Mouse (Mus musculus): ENCODE data around the gene C530008M17Rik. TPM values are rescaled to one million over a fixed set of nuclear protein-coding genes. Genes with fewer than 3 reads are reported as not detected.

Gene C530008M17Rik
- total and polyA plus RNA-seq, 3 experiments, result 3.2 to 10.6 TPM; not detected in 1

DNA sequence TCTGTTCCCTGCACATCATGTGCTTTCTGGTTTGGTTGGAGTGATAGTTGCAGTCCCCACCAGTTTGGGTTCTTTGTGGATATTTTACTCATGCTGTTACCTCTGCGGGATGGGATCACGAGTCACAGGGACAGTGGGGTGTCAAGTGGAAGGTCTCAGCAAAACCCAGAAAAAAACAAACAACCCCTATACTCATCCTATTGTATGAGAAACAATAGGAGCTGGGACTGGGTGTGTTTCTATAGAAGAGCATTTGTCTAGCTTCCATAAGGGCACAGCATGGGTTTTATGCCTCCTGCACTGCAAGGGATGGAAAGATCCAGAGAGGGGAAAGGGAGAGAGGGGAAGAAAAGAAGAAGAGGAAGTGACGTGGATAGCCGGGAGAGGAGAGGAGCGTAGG lies 96.0 kb downstream of the C530008M17Rik start:
- DNase-seq (ENCODE audit: low read depth, low spot score), result no peak
- Histone ChIP-seq H3K79me2 (ENCODE audit: control insufficient read depth, insufficient read depth, low read length, poor library complexity) (no peaks in the 10 kb centered on the region), H3K27me3 (ENCODE audit: control insufficient read depth in 1 of 2, insufficient read depth in 2 of 2, low read length in 2 of 2) (no peaks in the 10 kb centered on the region), H3K9ac (ENCODE audit: control insufficient read depth, low read depth, low read length, poor library complexity, severe bottlenecking) (no peak overlapping the region), H3K36me3 (ENCODE audit: control insufficient read depth in 1 of 2, insufficient read depth in 2 of 2, low read length in 2 of 2) (no peaks in the 10 kb centered on the region), H3K4me3 (ENCODE audit: control insufficient read depth in 1 of 2, insufficient read depth in 1 of 2, low read depth in 2 of 2, low read length in 2 of 2) (no peak overlapping the region), H3K4me1 (ENCODE audit: control insufficient read depth in 1 of 2, insufficient read depth in 2 of 2, low read length in 2 of 2) (no peaks in the 10 kb centered on the region), H3K9me3 (replicated peaks; ENCODE audit: insufficient read depth, low read length) (no peaks in the 10 kb centered on the region), H3K27ac (ENCODE audit: control insufficient read depth, low read depth, low read length) (no peak overlapping the region)
- TF ChIP-seq EP300 (IDR thresholded peaks at IDR 0.05; ENCODE audit: low read depth in 1 of 2, low read length in 2 of 2) (no peak), CTCF (IDR thresholded peaks at IDR 0.05 in 2 of 3, conservative IDR thresholded peaks at IDR 0.05 in 1 of 3; ENCODE audit: control insufficient read depth in 1 of 3, insufficient read depth in 1 of 3, low read depth in 2 of 3, low read length in 3 of 3, poor library complexity in 1 of 3, severe bottlenecking in 1 of 3) (no peak), POLR2AphosphoS2 (IDR thresholded peaks at IDR 0.05; ENCODE audit: low read length) (no peak), UBTF (IDR thresholded peaks at IDR 0.05; ENCODE audit: borderline replicate concordance, insufficient read depth, low read depth, low read length) (no peak), POLR2A (IDR thresholded peaks at IDR 0.05; ENCODE audit: control insufficient read depth in 1 of 2, insufficient read depth in 1 of 2, low read depth in 1 of 2, low read length in 2 of 2, poor library complexity in 1 of 2) (no peak)

DNA sequence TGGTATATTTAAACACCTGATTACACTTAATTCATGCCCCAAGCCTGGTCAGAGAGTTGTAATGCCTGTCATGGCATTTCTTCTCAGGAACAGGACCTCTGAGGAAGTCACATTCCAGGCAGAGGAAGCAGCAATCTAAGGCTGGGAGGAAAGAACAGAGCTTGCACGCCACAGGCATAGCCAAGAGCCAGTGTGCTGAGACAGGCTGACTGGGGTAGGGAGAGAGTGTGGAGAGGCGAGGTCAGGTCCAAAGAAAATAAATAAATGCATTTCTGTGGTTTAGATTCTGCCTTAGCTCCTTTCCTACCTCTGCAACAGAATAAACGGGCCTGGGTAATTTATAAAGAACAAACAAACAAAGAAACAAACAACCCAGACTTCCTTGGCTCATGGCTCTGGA lies 104.0 kb downstream of the C530008M17Rik start:
- Histone ChIP-seq H3K36me3 (ENCODE audit: control insufficient read depth in 1 of 2, insufficient read depth in 2 of 2, low read length in 2 of 2) (no peaks in the 10 kb centered on the region), H3K27ac (ENCODE audit: control insufficient read depth, low read depth, low read length) (no peak overlapping the region), H3K79me2 (ENCODE audit: control insufficient read depth, insufficient read depth, low read length, poor library complexity) (no peaks in the 10 kb centered on the region), H3K4me1 (ENCODE audit: control insufficient read depth in 1 of 2, insufficient read depth in 2 of 2, low read length in 2 of 2) (no peaks in the 10 kb centered on the region), H3K4me3 (ENCODE audit: control insufficient read depth in 1 of 2, insufficient read depth in 1 of 2, low read depth in 2 of 2, low read length in 2 of 2) (no peak overlapping the region), H3K9ac (ENCODE audit: control insufficient read depth, low read depth, low read length, poor library complexity, severe bottlenecking) (no peak overlapping the region), H3K9me3 (replicated peaks; ENCODE audit: insufficient read depth, low read length) (no peaks in the 10 kb centered on the region), H3K27me3 (ENCODE audit: control insufficient read depth in 1 of 2, insufficient read depth in 2 of 2, low read length in 2 of 2) (no peaks in the 10 kb centered on the region)
- DNase-seq (ENCODE audit: low read depth, low spot score), result no peak
- no peak for TF ChIP-seq RCOR1 (IDR thresholded peaks at IDR 0.05; ENCODE audit: low read depth, low read length)

DNA sequence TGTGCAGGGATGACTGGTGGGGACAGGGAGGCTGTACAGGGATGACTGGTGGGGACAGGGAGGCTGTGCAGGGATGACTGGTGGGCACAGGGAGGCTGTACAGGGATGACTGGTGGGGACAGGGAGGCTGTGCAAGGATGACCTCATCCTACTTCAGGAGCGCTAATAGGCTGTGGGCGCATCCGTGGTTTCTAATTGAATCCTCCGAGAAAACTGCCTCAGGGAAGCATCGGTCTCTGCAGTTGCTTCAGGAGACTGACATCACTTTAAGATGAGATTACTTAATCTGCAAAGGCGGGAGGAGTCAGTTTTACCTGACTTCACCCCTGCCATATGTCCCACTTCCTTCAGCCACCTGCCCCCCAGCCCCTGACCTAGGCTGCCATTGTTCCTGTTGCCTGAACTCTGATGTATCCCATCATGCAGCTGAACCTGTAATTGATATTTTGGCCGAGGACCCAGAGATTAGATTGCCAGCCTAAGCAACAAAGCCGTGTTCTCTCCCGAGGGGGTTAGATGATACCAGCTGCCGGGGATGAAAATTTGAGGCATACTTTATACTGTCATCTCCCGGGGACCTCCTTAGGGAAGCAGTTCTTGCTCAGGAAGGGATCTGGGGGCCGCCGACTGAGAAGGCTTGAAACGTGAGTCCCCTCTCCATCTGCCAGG lies 105.9 kb downstream of the C530008M17Rik start:
- no peaks in the 10 kb centered on the region for H3K4me1 ChIP-seq (ENCODE audit: control insufficient read depth in 1 of 2, insufficient read depth in 2 of 2, low read length in 2 of 2)
- TF ChIP-seq ZC3H11A (IDR thresholded peaks at IDR 0.05; ENCODE audit: low read depth, low read length) (no peak), MAX (IDR thresholded peaks at IDR 0.05; ENCODE audit: low read length) (no peak), ZMIZ1 (IDR thresholded peaks at IDR 0.05; ENCODE audit: low read depth, low read length) (no peak), UBTF (IDR thresholded peaks at IDR 0.05; ENCODE audit: borderline replicate concordance, insufficient read depth, low read depth, low read length) (no peak)
- DNase-seq (ENCODE audit: low read depth, low spot score), result no peak
- H3K36me3 ChIP-seq (ENCODE audit: control insufficient read depth in 1 of 2, insufficient read depth in 2 of 2, low read length in 2 of 2), result no peaks in the 10 kb centered on the region
- H3K27ac ChIP-seq (ENCODE audit: control insufficient read depth, low read depth, low read length), result no peak overlapping the region
- no peaks in the 10 kb centered on the region for H3K79me2 ChIP-seq (ENCODE audit: control insufficient read depth, insufficient read depth, low read length, poor library complexity)
- no peak overlapping the region for H3K4me3 ChIP-seq (ENCODE audit: control insufficient read depth in 1 of 2, insufficient read depth in 1 of 2, low read depth in 2 of 2, low read length in 2 of 2)
- H3K27me3 ChIP-seq (ENCODE audit: control insufficient read depth in 1 of 2, insufficient read depth in 2 of 2, low read length in 2 of 2), result no peaks in the 10 kb centered on the region
- H3K9ac ChIP-seq (ENCODE audit: control insufficient read depth, low read depth, low read length, poor library complexity, severe bottlenecking), result no peak overlapping the region
- H3K9me3 ChIP-seq (replicated peaks; ENCODE audit: insufficient read depth, low read length), result no peaks in the 10 kb centered on the region
